Mouse (Mus musculus) CH12.LX (cell line): ENCODE results near the gene Ankrd2.

Source experiments
- KAT2A ChIP-seq: IDR thresholded peaks from 2 replicates; pipeline ENCODE4 v1.6.1; 2012; ENCODE audit warnings: low read length, improper control_type of control experiment, inconsistent platforms; ENCODE audit not compliant: insufficient replicate concordance
- MAZ ChIP-seq: IDR thresholded peaks from 2 replicates; pipeline ENCODE4 v1.6.1; 2012; ENCODE audit warnings: low read depth, mild to moderate bottlenecking, inconsistent platforms, low read length, improper control_type of control experiment, moderate library complexity
- ZKSCAN1 ChIP-seq: IDR thresholded peaks from 2 replicates; pipeline ENCODE4 v1.6.1; 2012; ENCODE audit warnings: low read depth, inconsistent platforms, low read length, improper control_type of control experiment, borderline replicate concordance

DNA sequence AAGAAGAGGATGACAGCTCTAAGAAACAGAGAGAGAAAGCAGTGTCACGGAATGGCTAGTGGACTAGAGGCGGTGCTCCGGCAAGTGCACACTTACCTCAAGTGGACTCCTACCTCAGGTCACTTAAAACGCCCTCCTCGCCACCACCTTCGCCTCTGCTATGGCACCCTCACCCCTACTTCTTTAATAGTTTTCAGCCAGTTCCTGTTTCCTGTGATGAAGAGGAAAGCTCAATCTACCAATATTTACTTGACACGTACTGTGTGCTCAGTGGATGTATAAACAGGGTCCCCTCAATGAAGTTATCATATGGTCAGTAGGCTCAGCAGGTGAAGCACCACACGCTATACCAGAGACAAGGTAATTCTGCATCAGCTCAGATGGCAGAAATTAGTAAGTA, 42.8 kb downstream of the Ankrd2 start:
- TF ChIP-seq KAT2A (no peak), ZKSCAN1 (no peak), MAZ (no peak)
